Mouse (Mus musculus) liver, adult 2 months (tissue): ENCODE results near the gene Adamtsl4.

Experiments
- CTCF ChIP-seq: fragments of 200-500 bp; IDR thresholded peaks from 2 replicates; pipeline ENCODE4 v1.5.1; 2011; ENCODE audit warnings: low read depth, low read length, control low read depth
- POLR2A ChIP-seq: fragments of 200-500 bp; IDR thresholded peaks from 2 replicates; pipeline ENCODE4 v1.6.1; 2011; ENCODE audit warnings: low read length, control low read depth; ENCODE audit not compliant: insufficient read depth; ENCODE audit errors: extremely low read depth

GRCm38 (mm10) chr3:95639694-95640093, 48.0 kb downstream of the Adamtsl4 start:
- TF ChIP-seq POLR2A (no peak), CTCF (no peak)
